Mouse (Mus musculus) ES-Bruce4 (cell line): ENCODE measurements around the gene Poc1b. TPM values are rescaled to one million over a fixed set of nuclear protein-coding genes. Genes with fewer than 3 reads are reported as not detected.

Source experiments
- H3K27ac ChIP-seq: 2 replicates; pipeline ENCODE4 v1.5.1; 2012; ENCODE audit warnings: low read length, inconsistent platforms; ENCODE audit not compliant: insufficient read depth
- H3K27me3 ChIP-seq: 2 replicates; pipeline ENCODE4 v1.6.1; 2012; ENCODE audit warnings: mild to moderate bottlenecking, low read length, inconsistent platforms; ENCODE audit not compliant: control insufficient read depth, poor library complexity, insufficient read depth, severe bottlenecking
- H3K36me3 ChIP-seq: 2 replicates; pipeline ENCODE4 v1.6.1; 2012; ENCODE audit warnings: inconsistent platforms, mild to moderate bottlenecking, low read length, moderate library complexity; ENCODE audit not compliant: control insufficient read depth, poor library complexity, insufficient read depth, severe bottlenecking
- H3K4me1 ChIP-seq: one replicate; pipeline ENCODE4 v1.8.1; 2011; ENCODE audit warnings: low read length; ENCODE audit not compliant: control insufficient read depth, insufficient read depth
- H3K4me3 ChIP-seq: 2 replicates; pipeline ENCODE4 v1.5.1; 2011; ENCODE audit warnings: low read depth, mild to moderate bottlenecking, low read length
- H3K9ac ChIP-seq: 2 replicates; pipeline ENCODE4 v1.6.1; 2012; ENCODE audit warnings: low read depth, mild to moderate bottlenecking, inconsistent platforms; ENCODE audit not compliant: poor library complexity, severe bottlenecking
- H3K9me3 ChIP-seq: replicated peaks from 2 replicates; pipeline ENCODE4 v1.6.1; 2012; ENCODE audit warnings: mild to moderate bottlenecking, low read length, inconsistent platforms; ENCODE audit not compliant: control insufficient read depth, poor library complexity, insufficient read depth, severe bottlenecking
- CTCF ChIP-seq: IDR thresholded peaks from one replicate; pipeline ENCODE4 v1.8.1; 2011; ENCODE audit warnings: low read depth, low read length
- EP300 ChIP-seq: IDR thresholded peaks from 2 replicates; pipeline ENCODE4 v1.6.1; 2011; ENCODE audit warnings: low read depth, low read length; ENCODE audit not compliant: insufficient read depth
- POLR2A ChIP-seq: IDR thresholded peaks from one replicate; pipeline ENCODE4 v1.8.1; 2011; ENCODE audit warnings: low read length; ENCODE audit not compliant: insufficient read depth
- polyA plus RNA-seq: library from polyadenylated mRNA; stranded (reverse); fragments of >200 nt; gene quantifications from 2 replicates; pipeline ENCODE4 v1.2.4, GENCODE M21; 2011; ENCODE audit warnings: low read depth; ENCODE audit not compliant: missing spikeins, insufficient read depth, insufficient read length

Gene Poc1b
- polyA plus RNA-seq, 1 experiment, result 17.8 TPM

DNA sequence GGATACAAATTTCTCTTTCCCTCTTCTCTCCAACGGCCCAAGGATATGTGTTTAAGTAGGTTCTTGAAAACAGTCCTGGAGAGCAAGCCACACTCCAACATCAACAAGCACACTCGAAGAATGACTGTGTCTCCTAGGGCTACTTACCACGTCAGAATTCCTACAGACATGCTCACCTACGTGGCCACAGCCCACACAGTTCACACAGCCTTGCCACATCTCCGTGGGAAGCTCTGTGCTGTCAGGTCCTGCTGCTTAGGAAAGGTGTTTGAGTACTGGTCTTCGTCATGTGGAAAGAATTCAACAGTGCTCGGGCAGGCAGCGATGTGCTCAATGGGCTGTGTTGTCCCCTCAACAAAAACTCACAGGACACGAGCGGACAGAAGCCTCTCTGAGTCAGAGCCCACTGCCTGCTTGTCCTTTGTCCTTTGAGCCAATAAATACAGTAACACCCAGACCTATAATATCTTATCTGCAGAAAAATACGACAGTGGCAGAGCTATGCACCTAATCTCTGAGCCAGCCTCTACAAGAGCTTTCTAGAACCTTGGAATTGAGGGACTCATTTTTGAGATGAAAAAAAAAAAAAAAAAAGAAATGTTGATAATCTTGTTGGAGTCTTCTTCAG is 130.5 kb downstream of the Poc1b start:
- no peak for TF ChIP-seq EP300
- TF ChIP-seq POLR2A, result no peak
- no peak for TF ChIP-seq CTCF
- no peaks in the 10 kb centered on the region for H3K4me1 ChIP-seq
- H3K9me3 ChIP-seq, result no peaks in the 10 kb centered on the region
- H3K27me3 ChIP-seq, result no peaks in the 10 kb centered on the region
- H3K9ac ChIP-seq, result no peak overlapping the region
- no peak overlapping the region for H3K4me3 ChIP-seq
- H3K36me3 ChIP-seq, result no peaks in the 10 kb centered on the region
- H3K27ac ChIP-seq, result no peak overlapping the region

DNA sequence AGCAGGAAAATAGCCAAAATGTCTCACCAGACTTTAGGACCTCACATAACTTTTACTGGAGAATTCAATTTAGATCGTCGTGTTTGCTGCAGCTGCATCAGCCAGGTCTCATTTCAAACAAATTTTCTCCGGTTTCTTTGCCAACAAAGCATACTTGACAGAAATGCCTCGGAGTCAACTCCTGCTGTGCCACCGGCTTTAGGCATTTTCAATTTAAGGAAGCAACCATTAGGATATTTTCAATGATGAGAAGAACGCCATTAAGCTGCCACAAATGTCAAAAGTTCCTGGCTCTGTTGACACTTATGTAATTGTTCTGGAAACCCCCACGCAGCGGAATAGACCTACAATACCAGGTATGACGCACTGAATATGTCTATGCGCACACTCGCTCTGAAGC is 131.7 kb downstream of the Poc1b start:
- Histone ChIP-seq H3K4me3 (no peak overlapping the region), H3K36me3 (no peaks in the 10 kb centered on the region), H3K9me3 (no peaks in the 10 kb centered on the region), H3K9ac (no peak overlapping the region), H3K27me3 (no peaks in the 10 kb centered on the region), H3K4me1 (no peaks in the 10 kb centered on the region), H3K27ac (no peak overlapping the region)
- TF ChIP-seq POLR2A, result no peak

DNA sequence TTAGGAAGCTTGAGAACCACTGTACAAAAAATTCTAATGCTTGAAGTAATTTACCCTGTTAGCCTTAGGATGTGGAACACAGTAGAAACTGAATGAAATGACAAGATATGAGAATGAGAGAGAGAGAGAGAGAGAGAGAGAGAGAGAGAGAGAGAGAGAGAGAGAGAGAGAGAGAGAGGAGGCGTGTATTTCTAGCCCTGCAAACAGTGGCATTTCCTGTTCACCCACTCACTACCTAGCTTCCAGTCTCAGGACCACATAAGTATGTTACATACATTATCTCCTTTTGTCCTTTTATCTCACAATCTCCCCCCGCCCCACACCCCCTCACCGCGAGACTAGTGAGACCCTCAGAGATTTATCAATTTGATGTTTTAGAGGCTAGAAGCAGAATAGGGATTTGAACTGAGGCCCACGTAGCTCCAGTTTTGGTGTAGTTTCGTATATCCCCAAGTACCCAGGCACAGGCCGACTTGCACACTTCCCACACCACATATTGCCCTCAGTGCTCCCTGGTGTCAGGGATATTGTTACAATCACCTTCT is 134.5 kb downstream of the Poc1b start:
- H3K36me3 ChIP-seq, result no peaks in the 10 kb centered on the region
- TF ChIP-seq CTCF (no peak), EP300 (no peak), POLR2A (no peak)
- no peak overlapping the region for H3K27ac ChIP-seq
- H3K9me3 ChIP-seq, result no peaks in the 10 kb centered on the region
- H3K4me3 ChIP-seq, result no peak overlapping the region
- H3K27me3 ChIP-seq, result no peaks in the 10 kb centered on the region
- H3K9ac ChIP-seq, result no peak overlapping the region
- peaks cover 1% of the 10 kb centered on the region for H3K4me1 ChIP-seq

DNA sequence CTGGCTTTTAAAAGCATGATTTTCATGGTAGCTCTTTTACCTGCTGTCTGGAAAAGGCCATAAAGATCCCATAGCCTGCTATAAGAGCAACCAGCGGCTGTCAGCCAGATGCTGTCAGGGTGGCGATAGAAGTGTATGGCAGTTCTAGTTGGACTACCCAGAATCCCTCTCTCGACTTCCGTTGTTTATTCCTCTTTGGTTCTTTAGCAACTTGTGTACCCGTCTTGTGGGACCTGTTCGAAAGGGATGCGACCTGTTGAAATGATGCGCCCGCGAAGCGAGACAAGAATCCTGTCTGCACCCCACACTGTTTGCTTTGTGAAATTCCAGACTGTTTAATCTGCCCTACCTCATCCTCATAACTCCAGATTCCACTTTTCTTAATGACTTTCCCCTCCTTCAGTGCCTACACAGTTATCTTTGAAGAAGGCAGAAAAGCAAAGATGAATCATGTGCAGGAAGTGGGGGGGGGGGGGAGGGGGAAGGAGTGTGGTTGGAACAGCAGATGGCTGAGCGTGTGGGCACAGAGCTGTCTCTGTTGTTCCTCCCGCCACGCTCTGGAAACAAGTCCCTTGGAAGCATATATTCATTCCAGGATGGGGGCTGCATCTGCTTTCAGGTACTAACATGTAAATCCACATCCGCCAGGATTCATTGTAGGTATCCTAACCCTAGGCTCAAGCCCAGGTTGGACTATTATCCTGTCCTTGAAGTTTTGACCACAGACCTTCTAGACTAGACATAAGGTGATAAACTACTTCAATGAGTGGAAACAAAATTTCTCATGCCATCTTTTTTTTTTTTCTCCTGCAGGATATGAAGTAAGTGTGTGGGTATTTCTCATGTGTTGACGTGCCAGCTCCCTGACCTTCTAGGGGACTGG is 135.2 kb downstream of the Poc1b start:
- H3K36me3 ChIP-seq, result no peaks in the 10 kb centered on the region
- peaks cover 1% of the 10 kb centered on the region for H3K4me1 ChIP-seq
- H3K9me3 ChIP-seq, result no peaks in the 10 kb centered on the region
- no peak overlapping the region for H3K9ac ChIP-seq
- H3K27ac ChIP-seq, result no peak overlapping the region
- H3K27me3 ChIP-seq, result no peaks in the 10 kb centered on the region
- no peak overlapping the region for H3K4me3 ChIP-seq
- TF ChIP-seq CTCF (no peak), EP300 (no peak), POLR2A (no peak)

DNA sequence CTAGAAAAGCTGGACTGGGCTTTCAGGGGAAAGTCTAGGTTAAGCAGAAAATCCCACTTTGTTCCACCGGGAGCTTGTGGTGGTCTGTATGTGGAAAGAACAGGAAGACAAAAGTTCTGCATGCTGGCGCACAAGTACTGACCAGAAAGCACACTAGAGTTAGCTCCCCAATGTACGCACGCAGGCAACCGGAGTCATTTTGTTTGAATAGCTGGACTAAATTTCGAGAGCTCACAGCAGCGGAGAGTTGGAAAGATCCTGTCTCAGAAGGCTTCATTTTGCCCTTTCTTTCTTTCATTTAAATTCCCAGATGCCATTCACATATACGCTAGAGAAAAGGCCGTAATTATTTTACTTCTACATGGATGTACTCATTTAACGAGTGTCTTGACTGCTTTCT is 135.9 kb downstream of the Poc1b start:
- Histone ChIP-seq H3K9me3 (no peaks in the 10 kb centered on the region), H3K9ac (no peak overlapping the region), H3K4me1 (peaks cover 1% of the 10 kb centered on the region), H3K36me3 (no peaks in the 10 kb centered on the region), H3K27ac (no peak overlapping the region), H3K27me3 (no peaks in the 10 kb centered on the region), H3K4me3 (no peak overlapping the region)
- TF ChIP-seq CTCF, result no peak
- TF ChIP-seq POLR2A, result no peak
- no peak for TF ChIP-seq EP300

DNA sequence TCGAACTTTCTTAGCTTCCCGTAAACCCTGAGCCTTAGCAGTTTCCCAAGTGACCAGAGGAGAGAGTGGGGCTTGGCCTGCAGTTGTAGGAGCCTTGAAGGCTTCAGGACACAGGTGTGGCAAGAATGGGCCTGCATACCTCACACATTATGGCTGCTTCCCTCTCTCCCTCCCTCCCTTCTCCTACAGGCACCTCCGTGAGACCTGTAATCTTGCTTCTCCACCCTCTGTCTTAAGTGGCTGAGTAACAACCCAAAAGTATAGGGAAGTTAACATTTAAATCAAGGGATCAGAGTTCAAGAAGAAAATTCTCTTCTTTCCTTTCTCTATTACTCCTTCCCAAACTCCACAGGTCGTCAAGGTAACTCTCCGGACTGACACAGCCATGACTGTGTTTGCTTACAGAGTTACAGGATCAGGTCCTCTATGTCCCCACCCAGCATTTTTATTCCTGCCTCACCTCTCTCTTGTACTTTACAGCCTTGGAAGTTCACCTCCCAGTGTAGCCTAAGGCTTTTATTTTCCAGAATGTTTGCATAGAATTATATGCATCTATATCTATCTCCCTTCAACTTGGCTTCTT is 137.2 kb downstream of the Poc1b start:
- H3K4me3 ChIP-seq, result no peak overlapping the region
- H3K9ac ChIP-seq, result no peak overlapping the region
- H3K27ac ChIP-seq, result no peak overlapping the region
- peaks cover 1% of the 10 kb centered on the region for H3K4me1 ChIP-seq
- H3K27me3 ChIP-seq, result no peaks in the 10 kb centered on the region
- no peaks in the 10 kb centered on the region for H3K36me3 ChIP-seq
- no peak for TF ChIP-seq EP300
- TF ChIP-seq POLR2A, result no peak
- no peak for TF ChIP-seq CTCF
- H3K9me3 ChIP-seq, result no peaks in the 10 kb centered on the region
